Mouse (Mus musculus) heart, postnatal 0 days (tissue): ENCODE data around the gene Olfr1441. TPM values are rescaled to one million over a fixed set of nuclear protein-coding genes. Genes with fewer than 3 reads are reported as not detected.

Source experiments
- ATAC-seq: fragments of 200-750 bp; cut with Nextera tagmentation; 2 replicates; pipeline ENCODE4 v1.8.0; 2017; ENCODE audit warnings: low read depth, moderate number of reproducible peaks, moderate library complexity; ENCODE audit not compliant: insufficient read depth
- DNase-seq: peaks from one replicate; pipeline ENCODE4 v3.0.0-alpha.2; 2016; ENCODE audit warnings: low spot score
- H3K27ac ChIP-seq: fragments of 300-500 bp; sonication (generic); 2 replicates; pipeline ENCODE4 v1.5.1; 2014; ENCODE audit warnings: low read depth, mild to moderate bottlenecking
- H3K27me3 ChIP-seq: fragments of 300-500 bp; sonication (generic); 2 replicates; pipeline ENCODE4 v1.6.1; 2014; ENCODE audit warnings: low read length, mixed read lengths; ENCODE audit not compliant: control insufficient read depth, insufficient read depth
- H3K36me3 ChIP-seq: fragments of 300-500 bp; sonication (generic); replicated peaks from 2 replicates; pipeline ENCODE4 v1.6.1; 2014; ENCODE audit warnings: low read length, mixed read lengths; ENCODE audit not compliant: control insufficient read depth, insufficient read depth
- H3K4me1 ChIP-seq: fragments of 300-500 bp; sonication (generic); 2 replicates; pipeline ENCODE4 v1.6.1; 2014; ENCODE audit warnings: antibody characterized with exemption; ENCODE audit not compliant: control insufficient read depth, insufficient read depth
- H3K4me2 ChIP-seq: fragments of 300-500 bp; sonication (generic); 2 replicates; pipeline ENCODE4 v1.6.1; 2014; ENCODE audit warnings: low read depth, mild to moderate bottlenecking, low read length, moderate library complexity
- H3K4me3 ChIP-seq: fragments of 300-500 bp; sonication (generic); 2 replicates; pipeline ENCODE4 v1.5.1; 2014; ENCODE audit warnings: low read depth, low read length
- H3K9ac ChIP-seq: fragments of 300-500 bp; sonication (generic); replicated peaks from 2 replicates; pipeline ENCODE4 v1.6.1; 2014; ENCODE audit warnings: low read depth, low read length, mixed read lengths
- H3K9me3 ChIP-seq: fragments of 300-500 bp; sonication (generic); replicated peaks from 2 replicates; pipeline ENCODE4 v1.6.1; 2016; ENCODE audit warnings: low read length; ENCODE audit not compliant: control insufficient read depth
- CTCF ChIP-seq: IDR thresholded peaks from 2 replicates; pipeline ENCODE4 v1.5.1; 2016; ENCODE audit warnings: antibody characterized with exemption, control low read depth, low read depth
- EP300 ChIP-seq: IDR thresholded peaks from 2 replicates; pipeline ENCODE4 v1.6.1; 2016; ENCODE audit warnings: antibody characterized with exemption, low read depth
- WGBS: fragments of 180-500 bp; shearing (Covaris S2); extraction: QIAGEN DNeasy Blood & Tissue Kit; methylation state at CpG from one replicate; pipeline ENCODE4 v1.1.7; 2014; 5-methylcytosine and 5-hydroxymethylcytosine counted together
- polyA plus RNA-seq: library from polyadenylated mRNA; unstranded; fragments of >200 nt; fragmentation: Nextera tagmentation; extraction: Ambion mirVana; gene quantifications from 2 replicates; pipeline ENCODE4 v1.2.1, GENCODE M21; 2015
- total RNA-seq: library from RNA; depleted of rRNA; stranded (reverse); fragments of >200 nt; gene quantifications from 2 replicates; pipeline ENCODE4 v1.2.3, GENCODE M21; 2014; ENCODE audit warnings: low replicate concordance; rRNA removed

Gene Olfr1441
- total and polyA plus RNA-seq, 2 experiments from 2014 or later: not detected

DNA sequence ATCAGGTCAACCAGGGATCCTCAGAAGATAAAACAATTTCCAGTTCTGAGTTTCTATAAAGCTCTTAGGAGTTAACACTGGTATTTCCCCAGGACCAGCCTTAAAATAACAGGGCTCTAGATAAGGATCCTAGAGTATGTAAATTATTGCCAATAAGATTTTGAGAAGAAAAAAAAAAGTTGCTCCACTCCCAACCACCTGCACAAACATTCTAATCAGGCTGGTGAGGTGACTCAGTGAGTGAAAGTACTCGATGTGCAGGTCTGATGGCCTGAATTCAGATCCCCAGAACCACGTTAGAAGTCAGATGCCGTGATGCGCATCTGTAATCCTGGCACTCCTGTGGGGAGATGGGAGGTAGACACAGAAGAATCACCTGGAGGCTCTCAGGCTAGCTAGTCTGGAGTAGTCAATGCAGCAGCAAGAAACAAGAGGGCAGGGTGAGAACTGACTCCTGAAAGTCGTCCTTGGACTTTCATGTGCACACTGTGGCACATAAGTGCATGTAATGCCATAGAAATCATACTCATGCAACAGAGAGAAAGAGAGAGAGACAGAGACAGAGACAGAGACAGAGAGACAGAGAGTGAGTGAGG, 55.2 kb downstream of the Olfr1441 start:
- 64% methylated on average over 5 of the region's 5 CpGs for WGBS
- H3K36me3 ChIP-seq: no peaks in the 10 kb centered on the region
- H3K4me3 ChIP-seq: no peak overlapping the region
- H3K27ac ChIP-seq: no peak overlapping the region
- no peak overlapping the region for H3K4me2 ChIP-seq
- H3K9ac ChIP-seq: no peak overlapping the region
- H3K4me1 ChIP-seq: peaks cover 4% of the 10 kb centered on the region
- no peaks in the 10 kb centered on the region for H3K9me3 ChIP-seq
- ATAC-seq: no peak
- DNase-seq: no peak
- H3K27me3 ChIP-seq: no peaks in the 10 kb centered on the region
- TF ChIP-seq EP300: no peak
- TF ChIP-seq CTCF: no peak

Other genes starting within 250 kb of the Olfr1441 start
- gene Olfr1555-ps1, start 247.3 kb upstream of the Olfr1441 start, total RNA-seq: not detected in 2 replicates
- gene Olfr1555-ps1, start 247.3 kb upstream of the Olfr1441 start, polyA plus RNA-seq: not detected in 2 replicates
- gene Olfr1431, start 216.8 kb upstream of the Olfr1441 start, total RNA-seq: not detected in 2 replicates
- not detected in 2 replicates for gene Olfr1431, start 216.8 kb upstream of the Olfr1441 start, polyA plus RNA-seq
- gene Olfr1432, start 184.8 kb upstream of the Olfr1441 start, total RNA-seq: not detected in 2 replicates
- gene Olfr1432, start 184.8 kb upstream of the Olfr1441 start, polyA plus RNA-seq: not detected in 2 replicates
- not detected in 2 replicates for gene Olfr262, start 175.8 kb upstream of the Olfr1441 start, total RNA-seq
- not detected in 2 replicates for gene Olfr262, start 175.8 kb upstream of the Olfr1441 start, polyA plus RNA-seq
- not detected in 2 replicates for gene Olfr235, start 156.4 kb upstream of the Olfr1441 start, total RNA-seq
- gene Olfr235, start 156.4 kb upstream of the Olfr1441 start, polyA plus RNA-seq: not detected in 2 replicates
- gene Olfr1434, start 137.6 kb upstream of the Olfr1441 start, total RNA-seq: not detected in 2 replicates
- gene Olfr1434, start 137.6 kb upstream of the Olfr1441 start, polyA plus RNA-seq: not detected in 2 replicates
- gene Olfr1436, start 118.3 kb upstream of the Olfr1441 start, total RNA-seq: not detected in 2 replicates
- gene Olfr1436, start 118.3 kb upstream of the Olfr1441 start, polyA plus RNA-seq: not detected in 2 replicates
- gene Olfr1437, start 92.3 kb upstream of the Olfr1441 start, total RNA-seq: not detected in 2 replicates
- gene Olfr1437, start 92.3 kb upstream of the Olfr1441 start, polyA plus RNA-seq: not detected in 2 replicates
- gene Olfr1438-ps1, start 81.5 kb upstream of the Olfr1441 start, total RNA-seq: not detected in 2 replicates
- not detected in 2 replicates for gene Olfr1438-ps1, start 81.5 kb upstream of the Olfr1441 start, polyA plus RNA-seq
- not detected in 2 replicates for gene Olfr1440, start 30.2 kb upstream of the Olfr1441 start, total RNA-seq
- gene Olfr1440, start 30.2 kb upstream of the Olfr1441 start, polyA plus RNA-seq: not detected in 2 replicates
- gene Pfpl, start 10.5 kb downstream of the Olfr1441 start, total RNA-seq: not detected in 2 replicates
- gene Pfpl, start 10.5 kb downstream of the Olfr1441 start, polyA plus RNA-seq: not detected in 2 replicates
- gene Mpeg1, start 43.3 kb downstream of the Olfr1441 start, total RNA-seq: 0.46 and 3.6 TPM in 2 replicates
- 0.36 and 0.37 TPM in 2 replicates for gene Mpeg1, start 43.3 kb downstream of the Olfr1441 start, polyA plus RNA-seq
- 1.5 and 3.8 TPM in 2 replicates for gene Dtx4, start 84.0 kb downstream of the Olfr1441 start, total RNA-seq
- gene Dtx4, start 84.0 kb downstream of the Olfr1441 start, polyA plus RNA-seq: 1.2 and 1.3 TPM in 2 replicates
- 8.4 and 9.3 TPM in 2 replicates for gene Fam111a, start 128.3 kb downstream of the Olfr1441 start, total RNA-seq
- gene Fam111a, start 128.3 kb downstream of the Olfr1441 start, polyA plus RNA-seq: 6.6 and 8.6 TPM in 2 replicates
- gene Gm4952, start 182.5 kb downstream of the Olfr1441 start, total RNA-seq: not detected in 2 replicates
- 0.14 TPM in 1 of 2 replicates, not detected in the other for gene Gm4952, start 182.5 kb downstream of the Olfr1441 start, polyA plus RNA-seq
- gene Glyat, start 215.9 kb downstream of the Olfr1441 start, total RNA-seq: not detected in 2 replicates
- not detected in 2 replicates for gene Glyat, start 215.9 kb downstream of the Olfr1441 start, polyA plus RNA-seq